In genomic region chr8:46616879-46617689, GRCm38 (mm10) we compare ENCODE assay signal across 8 mouse cellular contexts. TPM values are rescaled to one million over a fixed set of nuclear protein-coding genes. Genes with fewer than 3 reads are reported as not detected.
DNase-seq lines count a peak whose midpoint lies in the region; ATAC-seq and TF ChIP-seq lines count a peak whose summit lies in the region.

Gene Primpol, minus strand, starts transcription at chr8:46617212.
Gene Casp3, plus strand, starts transcription at chr8:46617291.

- peak within 1 kb of the TSS; percentile 88 to 96 for H3K4me3 ChIP-seq in heart, embryonic 14.5 days (ENCODE audit: control insufficient read depth in 1 of 2, insufficient read depth in 1 of 2, low read depth in 1 of 2, low read length in 2 of 2)
- peak within 1 kb of the TSS; percentile 69 to 73 for H3K4me3 ChIP-seq in liver, embryonic 14.5 days (ENCODE audit: insufficient read depth in 1 of 2, low read depth in 2 of 2, low read length in 2 of 2)
- peak within 1 kb of the TSS; percentile 85 for H3K4me3 ChIP-seq in neural tube, embryonic 11.5 days (ENCODE audit: low read depth, low read length)
- peak within 1 kb of the TSS; percentile 83 for H3K4me3 ChIP-seq in stomach, postnatal 0 days (ENCODE audit: low read depth, low read length)

- H3K4me1 ChIP-seq in heart, embryonic 14.5 days (ENCODE audit: control insufficient read depth in 2 of 2, insufficient read depth in 2 of 2, low read length in 2 of 2): peaks cover 4 to 9% of the 10 kb centered on the region in 2 experiments; a peak in 3 of 4 replicates
- H3K4me1 ChIP-seq in liver, embryonic 14.5 days (replicated peaks; ENCODE audit: control insufficient read depth in 2 of 2, insufficient read depth in 2 of 2, low read length in 1 of 2): peaks cover 20 to 24% of the 10 kb centered on the region in 2 experiments
- peaks cover 9% of the 10 kb centered on the region for H3K4me1 ChIP-seq in neural tube, embryonic 11.5 days (ENCODE audit: control insufficient read depth, insufficient read depth, low read length)
- H3K4me1 ChIP-seq in stomach, postnatal 0 days (replicated peaks; ENCODE audit: control insufficient read depth, insufficient read depth): no peaks in the 10 kb centered on the region; the same call in 1 of the 2 replicates

- H3K36me3 ChIP-seq in heart, embryonic 14.5 days (ENCODE audit: control insufficient read depth, insufficient read depth, low read length): no peaks in the 10 kb centered on the region
- H3K36me3 ChIP-seq in liver, embryonic 14.5 days (replicated peaks; ENCODE audit: control insufficient read depth, insufficient read depth, low read depth): no peaks in the 10 kb centered on the region
- H3K36me3 ChIP-seq in neural tube, embryonic 11.5 days (ENCODE audit: control insufficient read depth, insufficient read depth, low read length): no peaks in the 10 kb centered on the region
- no peaks in the 10 kb centered on the region for H3K36me3 ChIP-seq in stomach, postnatal 0 days (ENCODE audit: control insufficient read depth, insufficient read depth, low read length)

- ATAC-seq in CD4-positive, CD25-positive, alpha-beta regulatory T cell, adult 4 months: peak; percentile 86
- ATAC-seq in heart, embryonic 14.5 days (ENCODE audit: insufficient number of reproducible peaks, insufficient read depth, low FRiP score, low read depth): peak; percentile 97
- ATAC-seq in liver, embryonic 14.5 days (ENCODE audit: insufficient read depth): peak; percentile 92
- peak; percentile 96 for ATAC-seq in neural tube, embryonic 11.5 days (ENCODE audit: insufficient read depth, low FRiP score, low TSS enrichment)
- ATAC-seq in stomach, postnatal 0 days (ENCODE audit: low FRiP score, low TSS enrichment): peak; percentile 99

- under 1% methylated on average over 48 of the region's 54 CpGs for WGBS in heart, embryonic 14.5 days
- under 1% methylated on average over 54 of the region's 54 CpGs for WGBS in liver, embryonic 14.5 days (ENCODE audit: insufficient replicate concordance)
- WGBS in neural tube, embryonic 11.5 days: under 1% methylated on average over 54 of the region's 54 CpGs
- under 1% methylated on average over 50 of the region's 54 CpGs for WGBS in stomach, postnatal 0 days

- 0 out of 2 replicates have a peak, but pooled peaks have one; percentile 21 for TF ChIP-seq CTCF in liver, embryonic 14.5 days (IDR thresholded peaks at IDR 0.05; ENCODE audit: low read depth)
- 0 out of 2 replicates have a peak, but pooled peaks have one; percentile 14 for TF ChIP-seq CTCF in stomach, postnatal 0 days (IDR thresholded peaks at IDR 0.05; ENCODE audit: low read depth)

- H3K4me2 ChIP-seq in heart, embryonic 14.5 days (ENCODE audit: low read length): peak within 1 kb of the TSS; percentile 88
- peak within 1 kb of the TSS; percentile 93 for H3K4me2 ChIP-seq in liver, embryonic 14.5 days (ENCODE audit: low read depth)
- H3K4me2 ChIP-seq in neural tube, embryonic 11.5 days (ENCODE audit: low read depth): peak within 1 kb of the TSS; percentile 63
- peak within 1 kb of the TSS; percentile 94 for H3K4me2 ChIP-seq in stomach, postnatal 0 days (replicated peaks; ENCODE audit: low read depth)

- TF ChIP-seq EP300 in liver, embryonic 14.5 days (IDR thresholded peaks at IDR 0.05; ENCODE audit: low read depth): 0 out of 2 replicates have a peak, but pooled peaks have one; percentile 7
- no peak for TF ChIP-seq EP300 in stomach, postnatal 0 days (optimal IDR thresholded peaks at IDR 0.05)

- peak within 1 kb of the TSS; percentile 87 to 91 for H3K27ac ChIP-seq in heart, embryonic 14.5 days (replicated peaks in 1 of 2; ENCODE audit: control insufficient read depth in 1 of 2, insufficient read depth in 1 of 2, low read depth in 2 of 2, low read length in 2 of 2)
- H3K27ac ChIP-seq in liver, embryonic 14.5 days: peak within 1 kb of the TSS; percentile 68
- peak within 1 kb of the TSS; percentile 83 for H3K27ac ChIP-seq in neural tube, embryonic 11.5 days (ENCODE audit: low read depth, low read length)
- H3K27ac ChIP-seq in stomach, postnatal 0 days (replicated peaks): peak within 1 kb of the TSS; percentile 87

- H3K27me3 ChIP-seq in heart, embryonic 14.5 days (ENCODE audit: control insufficient read depth, insufficient read depth, low read length): no peaks in the 10 kb centered on the region
- H3K27me3 ChIP-seq in liver, embryonic 14.5 days (ENCODE audit: control insufficient read depth, insufficient read depth, low read length): no peaks in the 10 kb centered on the region
- no peaks in the 10 kb centered on the region for H3K27me3 ChIP-seq in neural tube, embryonic 11.5 days (ENCODE audit: control insufficient read depth, insufficient read depth, low read length)
- no peaks in the 10 kb centered on the region for H3K27me3 ChIP-seq in stomach, postnatal 0 days (ENCODE audit: control insufficient read depth, insufficient read depth, low read length)

- peak within 1 kb of the TSS; percentile 93 for H3K9ac ChIP-seq in heart, embryonic 14.5 days (ENCODE audit: low read length)
- H3K9ac ChIP-seq in liver, embryonic 14.5 days (replicated peaks): peak within 1 kb of the TSS; percentile 79
- H3K9ac ChIP-seq in neural tube, embryonic 11.5 days (ENCODE audit: low read length): peak within 1 kb of the TSS; percentile 92
- H3K9ac ChIP-seq in stomach, postnatal 0 days (ENCODE audit: low read length): peak within 1 kb of the TSS; percentile 82

- peak; percentile 96 for DNase-seq in c-Kit-negative CD71-positive TER-119-positive erythroid progenitor cells, embryonic 14.5 days (ENCODE audit: low read depth, low spot score)
- peak; percentile 86 for DNase-seq in fibroblast of lung, adult 2 months (ENCODE audit: low read depth)
- DNase-seq in kidney, postnatal 25 days: peak; percentile 99
- DNase-seq in liver, embryonic 14.5 days (ENCODE audit: low read depth in 3 of 3, low spot score in 3 of 3): peak; percentile 93 to 95 (median 95)
- peak; percentile 98 for DNase-seq in neural tube, embryonic 11.5 days (ENCODE audit: low spot score)
- DNase-seq in stomach, postnatal 0 days (ENCODE audit: low spot score): peak; percentile 99

- no peaks in the 10 kb centered on the region for H3K9me3 ChIP-seq in heart, embryonic 14.5 days (ENCODE audit: control insufficient read depth, low read length)
- H3K9me3 ChIP-seq in liver, embryonic 14.5 days (ENCODE audit: control insufficient read depth, low read length): no peaks in the 10 kb centered on the region
- no peaks in the 10 kb centered on the region for H3K9me3 ChIP-seq in neural tube, embryonic 11.5 days (ENCODE audit: control insufficient read depth, low read length)
- no peaks in the 10 kb centered on the region for H3K9me3 ChIP-seq in stomach, postnatal 0 days (ENCODE audit: control insufficient read depth, low read length)

RNA-seq across cellular contexts. Expression of gene Primpol, which starts in this region (rescaled TPM):
- polyA plus RNA-seq in CD4-positive, CD25-positive, alpha-beta regulatory T cell, adult 4 months (2017; shearing (Covaris generic)): 10 to 100 TPM; 38.8 to 42.9 TPM
- 9.8 and 10.7 TPM in 2 replicates for polyA plus RNA-seq in heart, embryonic 14.5 days (2014; fragmentation: Nextera tagmentation; extraction: Ambion mirVana)
- 3.3 and 4.0 TPM in 2 replicates for polyA plus RNA-seq in liver, embryonic 14.5 days (2012; rRNA removed)
- 9.0 and 9.5 TPM in 2 replicates for polyA plus RNA-seq in liver, embryonic 14.5 days (2014; fragmentation: Nextera tagmentation; extraction: Ambion mirVana)
- 11.2 and 12.9 TPM in 2 replicates for polyA plus RNA-seq in neural tube, embryonic 11.5 days (2014; fragmentation: Nextera tagmentation; extraction: Ambion mirVana)
- 4.0 and 6.1 TPM in 2 replicates for polyA plus RNA-seq in stomach, postnatal 0 days (2015; fragmentation: Nextera tagmentation; extraction: Ambion mirVana)

RNA-seq across cellular contexts. Expression of gene Casp3, which starts in this region (rescaled TPM):
- polyA plus RNA-seq in CD4-positive, CD25-positive, alpha-beta regulatory T cell, adult 4 months (2017; shearing (Covaris generic)): 10 to 100 TPM; 50.3 to 69.1 TPM
- 44.3 and 47.5 TPM in 2 replicates for polyA plus RNA-seq in heart, embryonic 14.5 days (2014; fragmentation: Nextera tagmentation; extraction: Ambion mirVana)
- polyA plus RNA-seq in liver, embryonic 14.5 days (2012; rRNA removed): 21.0 and 33.2 TPM in 2 replicates
- 50.4 and 60.3 TPM in 2 replicates for polyA plus RNA-seq in liver, embryonic 14.5 days (2014; fragmentation: Nextera tagmentation; extraction: Ambion mirVana)
- 155 and 166 TPM in 2 replicates for polyA plus RNA-seq in neural tube, embryonic 11.5 days (2014; fragmentation: Nextera tagmentation; extraction: Ambion mirVana)
- polyA plus RNA-seq in stomach, postnatal 0 days (2015; fragmentation: Nextera tagmentation; extraction: Ambion mirVana): 24.0 and 25.0 TPM in 2 replicates

Comparison
In these comparisons a context has a peak if more than half of its experiments do, and no peak if none do; other contexts are left out.
1. Peak in every context shown above with its lines: DNase-seq, ATAC-seq, H3K4me3 ChIP-seq and H3K27ac ChIP-seq.